Mouse (Mus musculus): ENCODE results near the gene Setmar.

GRCm38 (mm10) chr6:108064918-108065526 is at the start of gene Setmar:
- TF ChIP-seq CTCF (IDR thresholded peaks at IDR 0.05; ENCODE audit: borderline replicate concordance, control insufficient read depth, extremely low read depth, insufficient read depth, low read length, poor library complexity) = peak; percentile 23; the same call in 1 of the 2 replicates
- 0 out of 2 replicates have a peak, but pooled peaks have one; percentile 24 for TF ChIP-seq POLR2A (IDR thresholded peaks at IDR 0.05; ENCODE audit: control insufficient read depth, extremely low read depth, insufficient read depth, low read length, poor library complexity)
